Mouse (Mus musculus) neural tube, embryonic 12.5 days (tissue): ENCODE results near the gene Nfxl1. TPM values are rescaled to one million over a fixed set of nuclear protein-coding genes. Genes with fewer than 3 reads are reported as not detected.

Experiments used
- ATAC-seq: fragments of 200-750 bp; cut with Nextera tagmentation; 2 replicates; pipeline ENCODE4 v1.8.0; 2017; ENCODE audit warnings: low read depth, mild to moderate bottlenecking, moderate TSS enrichment, moderate library complexity; ENCODE audit not compliant: low FRiP score
- H3K27ac ChIP-seq: fragments of 300-500 bp; sonication (generic); 2 replicates; pipeline ENCODE4 v1.5.1; 2016
- H3K27me3 ChIP-seq: fragments of 300-500 bp; sonication (generic); replicated peaks from 2 replicates; pipeline ENCODE4 v1.6.1; 2016; ENCODE audit warnings: mild to moderate bottlenecking
- H3K36me3 ChIP-seq: fragments of 300-500 bp; sonication (generic); 2 replicates; pipeline ENCODE4 v1.6.1; 2016; ENCODE audit warnings: mild to moderate bottlenecking
- H3K4me1 ChIP-seq: fragments of 300-500 bp; sonication (generic); 2 replicates; pipeline ENCODE4 v1.6.1; 2016
- H3K4me2 ChIP-seq: fragments of 300-500 bp; sonication (generic); replicated peaks from 2 replicates; pipeline ENCODE4 v1.6.1; 2016; ENCODE audit warnings: mild to moderate bottlenecking
- H3K4me3 ChIP-seq: fragments of 300-500 bp; sonication (generic); 2 replicates; pipeline ENCODE4 v1.5.1; 2016
- H3K9ac ChIP-seq: fragments of 300-500 bp; sonication (generic); 2 replicates; pipeline ENCODE4 v1.6.1; 2016; ENCODE audit warnings: mild to moderate bottlenecking
- H3K9me3 ChIP-seq: fragments of 300-500 bp; sonication (generic); 2 replicates; pipeline ENCODE4 v1.6.1; 2016; ENCODE audit warnings: mild to moderate bottlenecking
- WGBS: fragments of 180-500 bp; shearing (Covaris S2); methylation state at CpG from one replicate; pipeline ENCODE4 v1.1.7; 2016; 5-methylcytosine and 5-hydroxymethylcytosine counted together
- polyA plus RNA-seq: library from polyadenylated mRNA; unstranded; fragments of >200 nt; fragmentation: Nextera tagmentation; extraction: Ambion mirVana; gene quantifications from 2 replicates; pipeline ENCODE4 v1.2.1, GENCODE M21; 2016

Nfxl1 gene
- polyA plus RNA-seq, 1 experiment from 2014 or later: 22.0 TPM

DNA sequence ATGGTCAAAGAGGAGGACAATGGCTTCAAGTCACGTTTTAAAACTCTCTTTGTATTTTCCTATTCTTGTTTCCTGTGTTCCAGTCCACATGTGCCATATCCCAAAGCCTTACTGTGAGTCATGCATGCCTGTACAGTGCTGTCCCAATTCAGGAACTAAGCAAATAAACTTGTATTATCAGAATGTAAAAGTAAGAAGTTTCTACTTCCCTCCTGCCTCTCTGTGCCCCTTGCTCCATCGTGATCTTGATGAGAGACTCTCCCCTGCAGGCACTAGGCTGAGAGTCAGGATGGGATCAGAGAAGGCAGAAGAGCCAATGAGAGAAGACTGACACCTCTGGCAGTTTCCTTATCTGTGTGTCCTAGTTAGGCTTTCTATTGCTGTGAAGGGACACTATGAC, 68.3 kb downstream of the Nfxl1 start:
- 65% methylated on average over 2 of the region's 2 CpGs for WGBS
- Histone ChIP-seq H3K9ac (no peak overlapping the region), H3K4me2 (no peak overlapping the region), H3K4me3 (no peak overlapping the region), H3K27me3 (no peaks in the 10 kb centered on the region), H3K36me3 (no peaks in the 10 kb centered on the region), H3K27ac (no peak overlapping the region), H3K4me1 (no peaks in the 10 kb centered on the region), H3K9me3 (no peaks in the 10 kb centered on the region)
- ATAC-seq: no peak

GRCm38 (mm10) chr5:72480456-72480855, 79.0 kb downstream of the Nfxl1 start:
- no peak overlapping the region for H3K9ac ChIP-seq
- no peak overlapping the region for H3K4me3 ChIP-seq
- ATAC-seq: no peak
- no peaks in the 10 kb centered on the region for H3K27me3 ChIP-seq
- 37% methylated on average over 7 of the region's 7 CpGs for WGBS
- no peaks in the 10 kb centered on the region for H3K4me1 ChIP-seq
- no peak overlapping the region for H3K4me2 ChIP-seq
- H3K9me3 ChIP-seq: no peaks in the 10 kb centered on the region
- no peak overlapping the region for H3K27ac ChIP-seq
- H3K36me3 ChIP-seq: no peaks in the 10 kb centered on the region

DNA sequence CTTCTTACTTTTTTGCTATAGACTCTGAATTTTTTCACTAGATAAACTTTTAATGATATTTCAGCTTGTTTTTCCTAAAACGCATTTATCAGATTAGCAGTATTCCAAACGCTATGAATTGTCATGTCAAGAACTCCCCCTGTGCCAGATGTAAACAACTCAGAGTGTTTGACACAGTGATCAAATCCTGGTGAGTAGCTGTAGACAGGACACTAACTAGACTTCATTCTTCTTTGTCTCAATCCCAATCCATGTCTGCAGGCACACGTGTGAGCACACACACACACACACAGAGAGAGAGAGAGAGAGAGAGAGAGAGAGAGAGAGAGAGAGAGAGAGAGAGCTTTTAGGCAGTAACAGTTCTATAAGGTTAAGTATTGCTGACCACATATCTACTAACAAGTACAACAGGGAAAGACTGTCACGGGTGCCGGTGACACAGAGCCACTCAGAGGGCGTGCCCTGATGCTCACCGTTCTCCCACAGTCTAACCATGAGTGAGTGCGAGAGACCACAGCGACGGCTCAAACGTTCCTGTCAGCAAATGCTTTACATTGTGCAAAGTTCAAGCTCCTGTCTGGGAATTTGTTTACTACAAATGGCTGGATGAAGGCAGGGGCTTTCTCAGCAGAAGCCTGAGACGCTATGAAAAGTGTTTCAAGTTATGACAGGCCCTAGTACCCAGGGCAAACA, 87.0 kb downstream of the Nfxl1 start:
- 86% methylated on average over 12 of the region's 12 CpGs for WGBS
- H3K4me1 ChIP-seq: no peaks in the 10 kb centered on the region
- H3K27ac ChIP-seq: no peak overlapping the region
- H3K4me3 ChIP-seq: no peak overlapping the region
- ATAC-seq: no peak
- no peak overlapping the region for H3K9ac ChIP-seq
- no peak overlapping the region for H3K4me2 ChIP-seq
- no peaks in the 10 kb centered on the region for H3K9me3 ChIP-seq
- H3K27me3 ChIP-seq: no peaks in the 10 kb centered on the region
- no peaks in the 10 kb centered on the region for H3K36me3 ChIP-seq

DNA sequence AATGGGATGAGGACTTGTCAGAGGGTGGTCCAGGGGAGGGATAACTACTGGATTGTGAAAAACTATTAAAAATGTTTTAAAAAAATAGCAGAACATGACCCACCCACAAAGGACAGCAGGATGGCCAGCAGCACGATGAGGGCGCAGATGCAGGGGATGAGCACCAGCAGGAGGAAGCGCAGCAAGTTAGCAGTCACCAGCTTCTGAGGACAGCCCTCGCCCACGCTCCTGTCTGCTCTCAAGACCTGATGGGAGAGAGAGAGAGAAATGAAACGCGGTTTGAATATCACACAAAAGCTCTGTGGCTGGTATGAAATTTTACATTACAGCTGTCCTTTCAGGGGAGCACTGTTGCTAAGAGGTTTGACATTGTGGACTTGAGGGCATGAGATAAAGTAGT, 87.7 kb downstream of the Nfxl1 start:
- 76% methylated on average over 7 of the region's 7 CpGs for WGBS
- H3K36me3 ChIP-seq: no peaks in the 10 kb centered on the region
- H3K4me1 ChIP-seq: no peaks in the 10 kb centered on the region
- ATAC-seq: no peak
- H3K4me2 ChIP-seq: no peak overlapping the region
- no peak overlapping the region for H3K27ac ChIP-seq
- no peak overlapping the region for H3K9ac ChIP-seq
- H3K4me3 ChIP-seq: no peak overlapping the region
- H3K9me3 ChIP-seq: no peaks in the 10 kb centered on the region
- H3K27me3 ChIP-seq: no peaks in the 10 kb centered on the region

- Histone ChIP-seq H3K4me3 (no peak overlapping the region), H3K9me3 (no peaks in the 10 kb centered on the region), H3K4me2 (no peak overlapping the region), H3K9ac (no peak overlapping the region), H3K4me1 (no peaks in the 10 kb centered on the region), H3K27me3 (no peaks in the 10 kb centered on the region), H3K27ac (no peak overlapping the region), H3K36me3 (no peaks in the 10 kb centered on the region)
- no peak for ATAC-seq
- 47% methylated on average over 3 of the region's 3 CpGs for WGBS
These were observed 94.6 kb downstream of the Nfxl1 start for GRCm38 (mm10) chr5:72464932-72465331.

Other genes starting within 250 kb of the Nfxl1 start
- gene Corin, start 55.2 kb downstream of the Nfxl1 start, polyA plus RNA-seq: 3.2 and 3.7 TPM in 2 replicates
- 3.5 and 4.2 TPM in 2 replicates for gene Zar1, start 21.6 kb upstream of the Nfxl1 start, polyA plus RNA-seq
- 10.5 and 11.0 TPM in 2 replicates for gene Gm5868, start 27.9 kb upstream of the Nfxl1 start, polyA plus RNA-seq
- gene Cnga1, start 84.6 kb upstream of the Nfxl1 start, polyA plus RNA-seq: not detected in 2 replicates
- gene Nipal1, start 88.1 kb upstream of the Nfxl1 start, polyA plus RNA-seq: 0.45 and 0.76 TPM in 2 replicates
- 0.13 TPM in 1 of 2 replicates, not detected in the other for gene Txk, start 193.1 kb upstream of the Nfxl1 start, polyA plus RNA-seq